Mouse (Mus musculus): Measurements from ENCODE around the gene Cilp2.
A peak's percentile ranks its signal among the peaks of the same experiment; 100 is the strongest.

The Cilp2 gene

DNA sequence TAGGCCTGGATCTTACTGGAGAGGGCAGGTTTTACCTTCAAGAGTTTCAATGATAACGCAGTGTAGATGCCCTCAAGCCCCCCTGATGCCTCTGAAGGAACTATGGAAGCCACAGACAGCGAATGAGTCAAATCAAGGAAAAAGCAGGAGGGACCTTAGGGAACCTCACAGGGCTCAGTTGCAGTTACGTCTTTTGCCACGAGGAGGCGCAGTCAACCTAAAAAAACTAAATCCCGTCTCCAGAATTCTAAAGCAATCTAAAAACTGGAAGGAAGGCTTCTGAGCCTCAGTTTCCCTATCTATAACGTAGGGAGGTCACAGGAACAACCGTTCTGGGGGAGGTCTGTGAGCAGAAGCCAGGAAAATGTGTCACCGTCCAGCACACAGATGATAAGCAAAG, 13.3 kb downstream of the Cilp2 start:
- DNase-seq (ENCODE audit: low read depth, low spot score), result no peak

DNA sequence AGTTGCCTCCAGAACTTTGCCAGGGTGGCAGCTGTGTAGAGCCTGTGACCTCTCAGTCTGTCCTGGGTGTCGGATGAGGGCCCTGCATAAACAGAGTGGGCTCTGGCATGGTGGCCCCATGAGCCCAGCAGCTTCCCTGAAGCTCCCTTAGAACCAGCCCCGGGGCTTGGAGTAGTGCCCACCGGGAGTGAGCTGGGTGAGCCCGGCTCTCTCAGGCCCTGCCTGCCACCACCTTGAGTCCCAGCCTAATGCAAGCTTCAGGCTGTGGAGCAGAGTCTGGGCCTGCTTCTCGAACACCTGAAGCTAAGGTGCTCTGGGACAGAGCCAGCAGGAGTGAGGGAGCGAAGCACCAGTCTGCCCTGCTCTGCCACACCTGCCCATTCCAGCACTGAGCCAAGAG, 16.6 kb downstream of the Cilp2 start:
- no peak for DNase-seq (ENCODE audit: low read depth, low spot score)

DNA sequence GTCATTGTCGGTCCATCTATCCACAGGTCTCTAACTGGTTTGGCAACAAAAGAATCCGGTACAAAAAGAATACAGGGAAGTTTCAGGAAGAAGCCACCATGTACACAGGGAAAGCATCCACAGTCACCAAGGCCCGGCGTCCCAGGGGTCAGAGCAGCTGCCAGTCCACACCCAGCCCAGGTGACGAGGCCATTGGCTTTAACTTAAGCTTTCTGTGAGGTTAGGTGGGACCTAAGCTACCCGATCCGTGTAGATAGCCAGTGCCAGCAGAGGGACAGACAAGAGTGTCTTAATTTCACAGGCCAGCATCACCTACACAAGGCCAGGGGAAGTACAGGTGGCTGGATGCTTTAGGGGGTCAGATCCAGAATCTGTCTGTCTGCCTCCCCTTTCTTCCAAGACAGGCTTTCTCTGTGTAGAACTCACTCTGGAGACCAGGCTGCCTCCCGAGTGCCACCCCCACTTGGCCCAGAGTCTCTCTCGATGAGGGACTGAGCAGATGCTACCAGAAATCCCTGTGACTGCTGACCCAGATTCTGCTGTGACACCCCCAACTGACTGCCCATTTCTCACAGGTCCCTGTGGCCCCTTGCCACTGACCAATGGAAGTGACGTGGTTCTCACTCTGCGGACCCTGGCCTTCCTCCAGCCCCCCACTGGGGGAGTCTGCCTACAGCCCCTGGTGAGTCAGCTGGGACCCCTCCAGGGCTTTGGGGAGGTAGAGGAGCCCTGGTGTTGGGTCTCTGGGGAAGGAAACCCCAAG, 17.3 kb downstream of the Cilp2 start:
- no peak for DNase-seq (ENCODE audit: low read depth, low spot score)

DNA sequence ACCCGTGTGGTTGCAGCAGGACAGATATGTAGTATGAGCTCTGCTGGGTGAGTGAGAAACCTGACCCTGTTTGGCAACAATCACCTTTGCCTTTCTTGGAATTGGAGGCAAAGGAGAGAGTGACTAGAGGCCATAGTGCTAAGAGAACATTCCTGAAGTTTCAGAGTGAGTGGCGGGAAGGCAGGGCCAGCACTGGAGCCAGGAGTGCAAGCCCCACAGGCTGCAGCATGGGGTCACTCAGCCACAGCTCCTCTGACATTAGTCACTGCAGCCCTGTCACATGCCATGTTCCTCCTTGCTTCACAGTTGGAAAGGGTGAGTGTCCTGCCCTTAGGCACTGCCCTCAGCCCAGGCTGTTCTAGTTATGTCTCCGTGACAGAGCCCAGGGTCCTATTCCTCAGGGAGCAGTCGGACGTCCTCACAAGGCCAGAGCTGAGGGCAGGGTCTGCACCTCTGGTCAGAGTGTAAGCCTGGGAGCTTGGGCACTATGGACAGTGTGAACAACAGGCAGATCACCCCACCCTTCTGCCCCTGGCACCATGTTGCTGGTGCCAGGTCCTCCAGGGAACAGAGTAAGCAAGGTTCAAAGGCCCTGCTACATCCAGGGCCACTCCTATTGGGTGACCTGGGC, 19.7 kb downstream of the Cilp2 start:
- DNase-seq (ENCODE audit: low read depth, low spot score), result no peak

DNA sequence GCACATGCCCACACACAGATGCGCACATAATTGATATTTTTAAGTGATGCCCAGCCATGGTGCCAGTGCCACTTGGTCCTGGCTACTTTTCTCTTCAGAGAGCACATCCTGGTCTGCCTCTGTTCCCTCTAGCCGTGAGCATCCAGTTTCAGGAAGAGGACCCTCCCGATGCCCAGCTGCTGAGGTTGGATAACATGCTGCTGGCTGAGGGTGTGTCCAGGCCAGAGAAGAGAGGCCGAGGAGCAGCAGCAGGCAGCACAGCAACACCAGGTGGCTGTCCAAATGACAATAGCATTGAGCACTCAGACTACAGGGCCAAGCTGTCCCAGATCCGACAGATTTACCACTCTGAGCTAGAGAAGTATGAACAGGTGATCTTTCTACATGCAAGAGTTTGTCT, 23.3 kb downstream of the Cilp2 start:
- DNase-seq (ENCODE audit: low read depth, low spot score), result no peak

DNA sequence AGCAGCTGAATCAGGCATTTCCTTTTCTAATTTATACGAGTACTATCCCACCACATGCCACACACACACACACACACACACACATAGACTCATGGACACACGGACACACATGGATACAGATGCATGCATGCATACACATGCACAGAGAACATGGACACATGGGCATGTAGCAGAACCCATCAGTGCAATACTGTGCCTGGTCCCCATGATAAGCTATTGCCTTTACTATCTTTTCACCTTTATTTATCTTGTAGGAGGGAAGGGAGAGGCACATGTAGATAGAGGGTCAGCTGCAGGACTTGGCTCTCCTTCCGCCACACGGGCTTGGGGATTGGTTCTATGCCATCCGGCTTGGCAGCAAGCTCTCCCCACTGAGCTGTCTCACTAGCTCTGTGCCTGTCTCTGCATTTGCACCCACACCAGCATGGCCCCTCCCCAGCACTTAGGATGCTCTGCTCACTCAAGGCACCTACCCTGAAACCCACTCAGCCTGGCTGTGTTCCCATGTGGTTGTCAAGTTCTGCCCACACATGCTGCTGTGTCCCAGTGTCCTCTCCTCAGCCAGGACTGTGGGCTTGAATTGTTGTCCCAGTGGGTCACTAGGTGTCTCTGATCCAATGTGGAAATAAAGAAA, 24.0 kb downstream of the Cilp2 start:
- no peak for DNase-seq (ENCODE audit: low read depth, low spot score)

DNA sequence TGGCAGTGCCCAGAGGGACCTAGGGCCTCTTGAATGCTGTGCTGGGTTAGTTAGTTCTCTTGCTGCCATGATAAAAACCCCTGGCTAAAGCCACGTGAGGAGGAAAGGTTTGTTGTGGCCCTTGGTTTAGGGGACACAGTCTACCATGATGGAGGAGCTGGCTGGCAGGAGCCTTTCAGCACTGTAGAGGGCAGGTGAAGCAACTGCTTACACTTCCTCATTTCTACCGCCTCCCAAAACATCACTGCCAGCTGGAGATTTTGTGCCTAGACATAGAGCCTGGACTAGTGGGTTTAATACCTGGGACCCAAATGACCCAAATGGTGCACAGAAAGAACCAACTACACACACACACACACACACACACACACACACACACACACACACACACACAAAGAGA, 26.2 kb downstream of the Cilp2 start:
- no peak for DNase-seq (ENCODE audit: low read depth, low spot score)

DNA sequence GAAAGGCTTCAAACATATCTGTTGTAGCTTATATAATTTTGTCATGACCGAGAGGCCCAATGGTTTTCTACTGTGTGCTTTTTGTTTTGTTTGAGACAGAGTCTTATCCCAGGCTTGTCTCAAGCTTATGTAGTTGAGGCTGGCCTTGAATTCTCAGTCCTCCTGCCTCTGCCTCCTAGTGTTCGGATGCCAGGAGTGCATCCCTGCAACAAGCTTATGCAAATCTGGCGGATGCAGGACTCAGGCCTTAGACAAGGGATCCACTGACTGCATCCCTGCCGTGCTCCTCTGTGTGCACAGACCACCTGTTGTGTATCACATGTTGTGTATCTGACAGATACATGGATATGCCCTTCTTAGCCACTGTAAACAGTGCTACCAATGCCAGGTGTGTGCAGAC, 26.7 kb downstream of the Cilp2 start:
- no peak for DNase-seq (ENCODE audit: low read depth, low spot score)

DNA sequence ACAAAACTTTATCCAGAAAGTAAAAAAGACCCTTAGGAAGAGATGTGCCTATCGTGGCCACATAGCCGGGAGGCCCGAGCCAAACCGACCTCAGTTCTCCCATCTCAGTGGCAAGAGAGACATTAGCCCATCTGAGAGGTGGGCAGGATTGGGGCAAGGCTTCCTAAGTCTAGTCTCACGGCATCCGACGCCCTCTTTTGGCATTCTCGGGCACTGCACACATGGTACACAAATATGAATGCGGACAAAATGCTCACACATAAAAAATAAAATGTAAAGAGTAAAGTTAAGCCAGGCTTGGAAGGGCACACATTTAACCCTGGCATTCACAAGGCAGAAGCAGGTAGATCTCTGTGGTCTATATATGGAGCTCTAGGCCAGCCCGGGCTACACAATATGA, 33.6 kb downstream of the Cilp2 start:
- DNase-seq (ENCODE audit: low read depth, low spot score), result no peak

DNA sequence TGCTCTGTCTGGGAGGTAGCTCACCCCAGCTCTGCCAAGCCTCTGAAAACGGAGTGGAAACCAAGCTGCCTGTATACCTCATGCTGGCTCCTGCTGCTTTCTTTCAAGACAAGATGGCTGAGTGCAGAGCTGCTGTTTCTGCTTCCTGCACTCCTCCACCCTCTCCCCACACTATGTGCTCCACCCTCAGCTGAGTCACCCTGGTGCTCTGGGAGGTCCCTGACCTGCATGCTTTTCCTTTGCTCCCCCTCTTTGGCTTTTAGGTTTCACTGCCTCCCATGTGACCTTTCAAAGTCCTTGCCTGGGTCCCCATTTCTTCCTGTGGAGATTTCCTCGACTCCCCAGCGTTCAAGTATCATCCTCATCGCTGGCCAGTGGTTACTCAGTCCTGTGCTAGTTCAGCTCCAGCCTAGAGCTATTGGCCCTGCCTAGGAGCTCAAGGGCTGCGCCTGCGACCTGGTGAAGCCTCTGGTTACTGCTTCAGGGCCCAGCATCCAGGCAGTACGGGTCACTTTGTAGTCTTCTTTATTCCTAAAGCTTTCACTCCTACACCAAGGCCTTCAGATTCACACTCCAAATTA, 36.5 kb downstream of the Cilp2 start:
- no peak for DNase-seq (ENCODE audit: low read depth, low spot score)

DNA sequence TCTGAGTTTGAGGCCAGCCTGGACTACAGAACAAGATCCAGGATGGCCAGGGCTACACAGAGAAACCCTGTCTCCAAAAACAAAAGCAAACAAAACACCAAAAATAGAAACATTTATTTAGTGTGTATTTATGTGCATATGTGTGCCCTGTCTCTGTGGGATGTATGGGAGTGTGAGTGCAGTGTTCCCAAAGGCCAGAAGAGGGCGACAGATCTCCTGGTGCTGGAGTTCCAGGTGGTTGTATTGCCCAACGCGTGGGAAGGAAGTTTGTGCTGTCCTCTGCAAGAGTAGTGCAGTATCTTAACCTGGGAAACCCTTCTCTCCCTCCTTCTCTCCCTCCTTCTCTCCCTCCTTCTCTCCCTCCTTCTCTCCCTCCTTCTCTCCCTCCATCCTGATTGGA, 37.6 kb downstream of the Cilp2 start:
- DNase-seq (ENCODE audit: low read depth, low spot score), result no peak

DNA sequence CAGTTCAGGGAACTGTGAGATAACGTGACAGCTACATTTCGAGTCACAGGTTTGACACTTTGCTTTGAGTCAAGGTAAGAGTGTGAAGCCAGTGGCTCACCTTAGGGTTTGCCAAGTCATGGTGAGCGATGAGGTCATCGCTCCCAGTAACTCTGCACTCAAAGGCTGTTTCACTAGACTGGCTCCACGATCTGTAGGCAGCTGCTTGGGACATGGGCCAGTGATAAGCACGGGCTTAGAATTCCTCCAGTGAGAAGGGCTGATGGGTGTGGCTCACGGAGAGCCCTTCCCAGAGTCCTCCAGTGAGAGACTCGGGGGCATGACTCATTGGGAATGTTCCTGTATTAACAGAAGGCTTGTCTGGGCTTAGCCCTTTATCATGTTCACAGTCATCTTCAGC, 38.5 kb downstream of the Cilp2 start:
- no peak for DNase-seq (ENCODE audit: low read depth, low spot score)

DNA sequence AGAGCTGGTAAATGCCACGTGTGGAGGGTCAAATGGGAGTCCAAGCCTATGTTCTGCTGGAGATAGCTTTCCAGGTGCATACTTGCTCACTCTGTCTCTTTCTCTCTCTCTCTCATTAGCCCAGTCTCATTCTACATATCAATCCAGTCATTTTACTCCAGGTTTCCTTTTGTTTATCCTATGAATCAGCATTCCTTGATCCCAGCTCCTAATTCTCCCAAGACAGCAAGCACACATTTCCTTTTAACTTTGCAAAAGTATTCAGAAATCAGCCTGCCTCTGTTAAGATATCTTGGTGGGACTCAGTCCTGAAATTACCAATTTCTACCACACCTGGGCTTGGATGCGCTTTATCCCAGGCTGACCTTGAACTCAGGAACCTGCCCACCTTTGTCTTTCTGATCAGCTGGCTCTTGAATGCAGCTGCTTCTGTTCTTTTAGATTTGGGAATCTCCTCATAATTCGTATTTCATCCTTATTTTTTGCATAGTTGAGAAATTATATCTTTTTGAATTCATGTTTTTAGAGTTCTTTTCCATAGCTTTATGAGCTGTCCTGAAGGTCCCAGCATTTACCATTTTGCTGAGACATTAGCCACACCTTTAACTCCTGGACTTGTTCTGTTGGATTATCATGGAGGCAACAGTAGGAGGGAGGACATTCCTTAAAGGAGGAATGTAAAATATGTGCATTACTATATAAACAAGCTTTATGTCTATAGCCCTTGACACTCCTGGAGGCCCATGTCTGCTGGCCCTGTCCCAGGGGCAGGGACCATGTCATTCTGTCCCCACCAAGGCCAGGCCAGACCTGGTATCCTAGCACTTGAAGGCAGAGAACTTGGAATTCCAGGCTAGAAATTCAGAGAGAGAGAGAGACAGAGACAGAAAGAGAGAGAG, 40.1 kb downstream of the Cilp2 start:
- no peak for DNase-seq (ENCODE audit: low read depth, low spot score)

DNA sequence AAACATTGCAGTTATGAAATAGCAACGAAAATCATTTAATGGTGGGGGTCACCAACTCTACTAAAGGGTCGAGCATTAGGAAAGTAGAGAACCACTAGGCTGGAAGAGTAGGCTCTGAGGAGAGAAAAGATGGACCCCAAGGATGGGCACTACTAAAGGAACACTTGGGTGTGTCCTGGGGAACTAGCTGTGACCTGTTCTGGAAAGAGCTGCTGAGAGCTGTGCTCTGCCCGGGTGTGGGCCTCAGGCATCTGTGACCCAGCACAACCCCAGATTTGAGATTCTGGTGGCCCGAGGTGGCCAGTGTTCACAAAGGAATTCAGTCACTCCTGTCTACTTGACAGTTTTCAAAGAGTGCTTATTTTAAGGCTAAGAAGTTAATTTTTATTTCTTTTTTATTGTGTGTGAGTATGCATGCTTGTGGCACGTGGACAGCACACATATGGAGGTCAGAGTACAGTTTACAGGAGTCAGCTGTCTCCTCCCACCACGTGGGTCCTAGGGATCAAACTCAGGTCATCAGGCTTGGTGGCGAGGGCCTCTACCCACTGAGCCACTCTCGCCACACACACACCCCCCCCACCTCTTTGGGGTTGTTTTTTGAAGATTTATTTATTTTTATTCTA, 50.3 kb downstream of the Cilp2 start:
- DNase-seq (ENCODE audit: low read depth, low spot score), result no peak

DNA sequence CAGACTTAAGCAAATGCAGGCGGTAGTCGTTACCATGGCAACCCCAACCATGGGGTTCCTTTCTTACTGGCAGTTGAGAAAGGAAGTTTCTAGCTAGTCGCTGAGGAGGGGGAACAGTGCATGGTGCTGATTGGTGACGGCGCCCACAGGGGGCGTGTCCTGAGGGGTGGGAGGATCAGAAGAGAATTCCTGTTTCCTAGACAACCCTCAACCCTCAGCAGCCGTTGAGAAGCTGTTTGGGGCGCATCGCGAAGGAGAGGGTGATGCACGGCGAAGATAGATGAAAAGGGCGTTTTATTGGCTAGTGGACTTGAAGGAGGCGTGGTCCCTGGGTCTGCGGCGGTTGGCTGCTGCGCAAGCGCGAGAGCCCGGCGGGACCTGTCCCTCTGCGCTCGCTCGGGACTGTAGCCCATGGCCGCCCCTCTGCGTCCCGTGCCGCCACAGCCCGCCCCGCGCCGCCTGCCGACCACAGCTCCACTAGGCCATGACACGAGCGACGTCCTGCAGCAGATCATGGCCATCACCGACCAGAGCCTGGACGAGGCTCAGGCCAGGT, 55.1 kb downstream of the Cilp2 start, which contains the start of gene Pbx4:
Gene Pbx4, plus strand, starts transcription at position 194 of the 556 bp plus-strand sequence.
- DNase-seq (ENCODE audit: low read depth, low spot score), result peak; percentile 64
